Mouse (Mus musculus) CH12.LX (cell line): ENCODE measurements around the gene Arpc1b. TPM values are rescaled to one million over a fixed set of nuclear protein-coding genes. Genes with fewer than 3 reads are reported as not detected.

Experiments used
- DNase-seq: peaks from one replicate; pipeline ENCODE4 v3.0.0-alpha.2; 2013; ENCODE audit errors: extremely low read depth
- H3K27ac ChIP-seq: 2 replicates; pipeline ENCODE4 v1.5.1; 2012; ENCODE audit warnings: low read depth, mild to moderate bottlenecking, control low read depth, moderate library complexity; ENCODE audit not compliant: insufficient read depth
- H3K27me3 ChIP-seq: replicated peaks from 2 replicates; pipeline ENCODE3; 2012; ENCODE audit warnings: inconsistent platforms
- H3K36me3 ChIP-seq, 2 experiments: replicated peaks in 1 of 2; 2 replicates each; pipeline versions ENCODE3 to v1.6.1; 2012; ENCODE audit warnings: inconsistent platforms in 1 of 2, low read length in 1 of 2, mild to moderate bottlenecking in 1 of 2, mixed read lengths in 1 of 2, moderate library complexity in 1 of 2; ENCODE audit not compliant: control insufficient read depth in 1 of 2, insufficient read depth in 1 of 2
- H3K4me1 ChIP-seq, 2 experiments: 2 replicates each; pipeline ENCODE4 v1.6.1; 2012; ENCODE audit warnings: inconsistent platforms in 1 of 2, moderate library complexity in 1 of 2; ENCODE audit not compliant: insufficient read depth in 2 of 2, control insufficient read depth in 1 of 2
- H3K4me2 ChIP-seq: 2 replicates; pipeline ENCODE4 v1.6.1; 2012; ENCODE audit warnings: low read depth, mild to moderate bottlenecking, control low read depth; ENCODE audit not compliant: poor library complexity, insufficient read depth, severe bottlenecking
- H3K4me3 ChIP-seq, 3 experiments: fragments of 150-350 bp in 1 of 3; sonication (generic) in 1 of 3; replicated peaks in 1 of 3; 2 replicates each; pipeline versions ENCODE3 to v1.5.1; 2011 to 2012; ENCODE audit warnings: low read depth in 2 of 3, low read length in 2 of 3, mild to moderate bottlenecking in 2 of 3, moderate library complexity in 2 of 3, control low read depth in 1 of 3, improper control_type of control experiment in 1 of 3, inconsistent platforms in 1 of 3, mixed read lengths in 1 of 3; ENCODE audit not compliant: poor library complexity in 1 of 3
- H3K79me2 ChIP-seq: replicated peaks from 2 replicates; pipeline ENCODE4 v1.6.1; 2012; ENCODE audit warnings: mild to moderate bottlenecking, moderate library complexity; ENCODE audit not compliant: control insufficient read depth, poor library complexity, insufficient read depth, severe bottlenecking; ENCODE audit errors: extremely low read depth
- H3K9ac ChIP-seq: 2 replicates; pipeline ENCODE4 v1.6.1; 2012; ENCODE audit warnings: low read depth, mild to moderate bottlenecking, control low read depth, moderate library complexity; ENCODE audit not compliant: insufficient read depth
- H3K9me3 ChIP-seq: replicated peaks from 2 replicates; pipeline ENCODE3; 2012; ENCODE audit warnings: low read length, inconsistent platforms, mixed read lengths
- BHLHE40 ChIP-seq: IDR thresholded peaks from 2 replicates; pipeline ENCODE4 v1.6.1; 2011; ENCODE audit warnings: mild to moderate bottlenecking, low read depth, low read length, improper control_type of control experiment
- CHD1 ChIP-seq: IDR thresholded peaks from 2 replicates; pipeline ENCODE4 v1.6.1; 2012; ENCODE audit warnings: low read depth, low read length, improper control_type of control experiment, inconsistent platforms
- CHD2 ChIP-seq: IDR thresholded peaks from 2 replicates; pipeline ENCODE4 v1.6.1; 2011; ENCODE audit warnings: low read length, improper control_type of control experiment
- E2F4 ChIP-seq: IDR thresholded peaks from 2 replicates; pipeline ENCODE4 v1.6.1; 2011; ENCODE audit warnings: low read depth, low read length, improper control_type of control experiment; ENCODE audit not compliant: insufficient replicate concordance
- ELF1 ChIP-seq: IDR thresholded peaks from 2 replicates; pipeline ENCODE4 v1.6.1; 2014; ENCODE audit warnings: low read depth, mild to moderate bottlenecking, inconsistent platforms, low read length, improper control_type of control experiment
- EP300 ChIP-seq: IDR thresholded peaks from 2 replicates; pipeline ENCODE4 v1.6.1; 2011; ENCODE audit warnings: low read length, improper control_type of control experiment
- GABPA ChIP-seq: IDR thresholded peaks from 2 replicates; pipeline ENCODE4 v1.6.1; 2012; ENCODE audit warnings: low read depth, low read length, improper control_type of control experiment, inconsistent platforms; ENCODE audit not compliant: insufficient replicate concordance
- IRF4 ChIP-seq: IDR thresholded peaks from 2 replicates; pipeline ENCODE4 v1.6.1; 2014; ENCODE audit warnings: low read depth, mild to moderate bottlenecking, inconsistent platforms, low read length, improper control_type of control experiment
- JUN ChIP-seq: IDR thresholded peaks from 2 replicates; pipeline ENCODE4 v1.6.1; 2011; ENCODE audit warnings: low read depth, mild to moderate bottlenecking, low read length, improper control_type of control experiment, moderate library complexity; ENCODE audit not compliant: insufficient read depth
- JUND ChIP-seq: conservative IDR thresholded peaks from 2 replicates; pipeline ENCODE4 v1.6.1; 2011; ENCODE audit warnings: low read depth, low read length, improper control_type of control experiment
- MAX ChIP-seq: IDR thresholded peaks from 2 replicates; pipeline ENCODE4 v1.6.1; 2011; ENCODE audit warnings: low read length, improper control_type of control experiment
- MEF2A ChIP-seq: IDR thresholded peaks from 2 replicates; pipeline ENCODE4 v1.6.1; 2014; ENCODE audit warnings: low read depth, mild to moderate bottlenecking, inconsistent platforms, low read length, improper control_type of control experiment, borderline replicate concordance
- MXI1 ChIP-seq: IDR thresholded peaks from 2 replicates; pipeline ENCODE4 v1.6.1; 2011; ENCODE audit warnings: mild to moderate bottlenecking, low read depth, low read length, improper control_type of control experiment
- MYC ChIP-seq: IDR thresholded peaks from 2 replicates; pipeline ENCODE4 v1.6.1; 2011; ENCODE audit warnings: low read depth, mild to moderate bottlenecking, improper control_type of control experiment, low read length
- NELFE ChIP-seq: IDR thresholded peaks from 2 replicates; pipeline ENCODE4 v1.6.1; 2011; ENCODE audit warnings: low read depth, low read length, improper control_type of control experiment
- NRF1 ChIP-seq: IDR thresholded peaks from 2 replicates; pipeline ENCODE4 v1.6.1; 2014; ENCODE audit warnings: low read depth, mild to moderate bottlenecking, inconsistent platforms, low read length, improper control_type of control experiment, moderate library complexity
- PAX5 ChIP-seq: IDR thresholded peaks from 2 replicates; pipeline ENCODE4 v1.6.1; 2012; ENCODE audit warnings: low read length, inconsistent platforms, mixed read lengths
- POLR2A ChIP-seq: IDR thresholded peaks from 2 replicates; pipeline ENCODE4 v1.6.1; 2011; ENCODE audit warnings: low read depth, mild to moderate bottlenecking, improper control_type of control experiment, low read length
- RAD21 ChIP-seq: IDR thresholded peaks from 2 replicates; pipeline ENCODE4 v1.6.1; 2011; ENCODE audit warnings: low read depth, mild to moderate bottlenecking, low read length, improper control_type of control experiment, moderate library complexity
- RCOR1 ChIP-seq: conservative IDR thresholded peaks from 2 replicates; pipeline ENCODE4 v1.6.1; 2012; ENCODE audit warnings: low read depth, mild to moderate bottlenecking, inconsistent platforms, low read length, improper control_type of control experiment
- SIN3A ChIP-seq: IDR thresholded peaks from 2 replicates; pipeline ENCODE4 v1.6.1; 2012; ENCODE audit warnings: low read length, improper control_type of control experiment, inconsistent platforms
- SMC3 ChIP-seq: IDR thresholded peaks from 2 replicates; pipeline ENCODE4 v1.6.1; 2011; ENCODE audit warnings: low read depth, low read length, improper control_type of control experiment
- TCF12 ChIP-seq: IDR thresholded peaks from 2 replicates; pipeline ENCODE4 v1.6.1; 2014; ENCODE audit warnings: low read depth, mild to moderate bottlenecking, inconsistent platforms, low read length, improper control_type of control experiment
- USF1 ChIP-seq: IDR thresholded peaks from 2 replicates; pipeline ENCODE4 v1.6.1; 2014; ENCODE audit warnings: low read depth, mild to moderate bottlenecking, inconsistent platforms, low read length, improper control_type of control experiment
- USF2 ChIP-seq: conservative IDR thresholded peaks from 2 replicates; pipeline ENCODE4 v1.6.1; 2011; ENCODE audit warnings: low read depth, low read length, improper control_type of control experiment
- ZC3H11A ChIP-seq: IDR thresholded peaks from 2 replicates; pipeline ENCODE4 v1.6.1; 2012; ENCODE audit warnings: low read depth, mild to moderate bottlenecking, inconsistent platforms, low read length, improper control_type of control experiment
- ZKSCAN1 ChIP-seq: IDR thresholded peaks from 2 replicates; pipeline ENCODE4 v1.6.1; 2012; ENCODE audit warnings: low read depth, inconsistent platforms, low read length, improper control_type of control experiment, borderline replicate concordance
- ZMIZ1 ChIP-seq: IDR thresholded peaks from 2 replicates; pipeline ENCODE4 v1.6.1; 2012; ENCODE audit warnings: low read depth, mild to moderate bottlenecking, inconsistent platforms, low read length, improper control_type of control experiment
- ZNF384 ChIP-seq: IDR thresholded peaks from 2 replicates; pipeline ENCODE4 v1.6.1; 2012; ENCODE audit warnings: low read depth, low read length, improper control_type of control experiment, inconsistent platforms
- dilution Hi-C: fragments of 300-500 bp; cut with MboI; formaldehyde crosslinking; loops from 2 replicates; pipeline ENCODE4 v1.14.3; 2020; ENCODE audit warnings: low sequenced_read_pairs; ENCODE audit not compliant: extremely low pct_unique_long_range_greater_than_20kb, extremely low pct_ligation_motif_present
- in situ Hi-C: fragments of 300-500 bp; cut with MboI; formaldehyde crosslinking; loops from 3 replicates; pipeline ENCODE4 v1.14.3; 2019; ENCODE audit warnings: low sequenced_read_pairs, low pct_ligation_motif_present, low pct_unique_long_range_greater_than_20kb, mixed read lengths
- polyA plus RNA-seq: library from polyadenylated mRNA; unstranded; fragments of >175 nt; gene quantifications from 2 replicates; pipeline ENCODE4 v1.2.1, GENCODE M21; 2012; ENCODE audit warnings: low read depth; ENCODE audit not compliant: insufficient read length
- total RNA-seq, 2 experiments: library from RNA; depleted of rRNA; stranded (reverse); fragments of 300-350 nt in 1 of 2; fragments of >200 nt in 1 of 2; gene quantifications; 2 replicates each; pipeline ENCODE4 v1.2.3; 2012 to 2014

Gene Arpc1b
- total and polyA plus RNA-seq, 3 experiments = 330 to 516 (median 441) TPM

- Histone ChIP-seq H3K27ac (peak overlapping the region; percentile 60), H3K9ac (peak overlapping the region; percentile 77), H3K4me1 (peaks cover 2 to 13% of the 10 kb centered on the region in 2 experiments; a peak in 2 of 4 replicates), H3K9me3 (peaks cover 12% of the 10 kb centered on the region), H3K36me3 (peaks cover 19 to 53% of the 10 kb centered on the region in 2 experiments), H3K4me3 (peak overlapping the region; percentile 73 to 98 (median 97)), H3K27me3 (no peaks in the 10 kb centered on the region), H3K4me2 (peak overlapping the region; percentile 86)
- dilution Hi-C loops (no loop called here), in situ Hi-C loops (no loop called here)
- DNase-seq = peak; percentile 44
- peak; percentile 56; the same call in 1 of the 2 replicates for TF ChIP-seq MXI1
- TF ChIP-seq ZKSCAN1 = no peak
- TF ChIP-seq E2F4 = no peak
- no peak for TF ChIP-seq MEF2A
- no peak for TF ChIP-seq JUN
- TF ChIP-seq ZNF384 = no peak
- TF ChIP-seq JUND = no peak
- no peak; the same call in 1 of the 2 replicates for TF ChIP-seq CHD1
- TF ChIP-seq ZC3H11A = no peak
- TF ChIP-seq MYC = no peak
- TF ChIP-seq SIN3A = peak; percentile 38; the same call in 1 of the 2 replicates
- TF ChIP-seq PAX5 = no peak
- TF ChIP-seq NELFE = no peak
- TF ChIP-seq POLR2A = no peak
- no peak for TF ChIP-seq GABPA
- no peak for TF ChIP-seq ZMIZ1
- no peak for TF ChIP-seq BHLHE40
- no peak for TF ChIP-seq CHD2
- no peak for TF ChIP-seq RAD21
- no peak for TF ChIP-seq RCOR1
- TF ChIP-seq USF1 = no peak
- no peak for TF ChIP-seq EP300
- TF ChIP-seq SMC3 = no peak
- TF ChIP-seq USF2 = no peak
- peak; percentile 86 for TF ChIP-seq ELF1
- TF ChIP-seq MAX = no peak
- no peak for TF ChIP-seq NRF1
- no peak for TF ChIP-seq TCF12
- peak; percentile 13; the same call in 1 of the 2 replicates for TF ChIP-seq IRF4
- TF ChIP-seq, all 38 proteins: peak for 4
- H3K79me2 ChIP-seq = peaks cover 53% of the 10 kb centered on the region
Observed at GRCm38 (mm10) chr5:145114606-145115473, 825 bp downstream of the Arpc1b start.
